Mouse (Mus musculus) spleen, adult 2 months (tissue): ENCODE results near the gene Klhl8.

Experiments used
- CTCF ChIP-seq: fragments of 200-500 bp; IDR thresholded peaks from 2 replicates; pipeline ENCODE4 v1.5.1; 2011; ENCODE audit warnings: mild to moderate bottlenecking, inconsistent platforms; ENCODE audit not compliant: insufficient read depth, insufficient read length, insufficient replicate concordance; ENCODE audit errors: extremely low read depth
- POLR2A ChIP-seq: fragments of 200-500 bp; IDR thresholded peaks from 2 replicates; pipeline ENCODE4 v1.6.1; 2011; ENCODE audit warnings: low read depth, low read length, inconsistent platforms

DNA sequence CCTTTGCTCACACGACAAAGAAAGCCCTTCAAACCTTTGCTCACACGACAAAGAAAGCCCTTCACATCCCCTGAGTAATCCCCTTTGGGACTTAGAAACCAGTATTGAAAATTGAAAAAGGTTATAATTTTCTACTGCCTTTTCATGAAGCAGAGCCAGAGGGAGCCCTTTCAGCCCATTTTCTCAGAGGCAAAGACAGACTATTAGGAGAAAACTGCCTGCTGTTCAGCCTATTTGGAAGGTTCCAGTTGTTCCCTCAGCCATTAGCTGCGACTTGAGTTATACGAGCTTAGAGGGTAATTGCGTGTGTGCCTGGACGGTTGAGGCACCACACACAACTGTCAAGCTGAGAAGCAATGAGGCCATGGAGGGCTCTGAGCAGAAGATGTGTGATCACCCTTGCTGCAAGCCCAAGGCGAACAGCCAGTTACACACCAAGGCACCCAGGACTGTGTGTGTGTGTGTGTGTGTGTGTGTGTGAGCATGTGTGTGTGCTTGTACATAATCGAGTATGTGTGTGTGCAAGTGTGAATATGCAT, 6.4 kb upstream of the Klhl8 start:
- TF ChIP-seq CTCF (no peak), POLR2A (no peak)
